Mouse (Mus musculus): ENCODE measurements around the gene Atat1.

The Atat1 gene

DNA sequence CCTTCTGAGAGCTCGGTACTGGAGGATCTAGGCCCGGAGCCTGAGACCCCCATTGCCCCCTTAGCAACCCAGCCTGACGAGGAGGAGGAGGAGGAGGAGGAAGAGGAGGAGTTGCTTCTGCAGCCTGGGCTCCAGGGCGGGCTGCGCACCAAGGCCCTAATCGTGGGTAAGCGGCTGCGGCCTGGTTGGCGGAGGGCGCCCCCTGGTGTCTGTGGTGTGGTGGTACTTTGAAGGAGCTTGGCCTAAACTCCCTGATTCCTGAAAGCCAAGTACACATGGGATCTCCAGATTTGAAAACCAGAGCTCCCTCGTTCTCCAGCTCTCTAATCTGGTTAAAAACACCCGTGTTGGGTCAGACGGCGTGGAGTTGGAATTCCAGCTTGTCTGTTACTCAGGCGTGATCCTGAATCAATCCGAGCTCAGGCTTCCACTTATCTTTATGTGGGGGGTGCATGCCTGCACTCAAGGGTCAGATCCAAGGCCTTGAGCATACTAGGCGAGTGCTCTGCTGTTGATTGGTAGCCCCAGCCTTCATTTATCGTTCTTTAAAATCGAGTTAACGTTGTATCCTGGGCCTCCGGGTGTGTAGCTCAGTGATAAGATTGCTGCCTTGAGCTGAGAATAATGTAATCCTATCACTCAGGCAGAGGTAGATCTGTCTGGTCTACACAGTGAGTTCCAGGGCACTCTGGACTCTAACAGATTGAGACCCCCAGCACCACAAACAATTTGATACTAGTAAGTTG is 35.9 kb downstream of the Atat1 start:
- peak; percentile 84 to 88 for DNase-seq (ENCODE audit: low spot score in 2 of 2)

DNA sequence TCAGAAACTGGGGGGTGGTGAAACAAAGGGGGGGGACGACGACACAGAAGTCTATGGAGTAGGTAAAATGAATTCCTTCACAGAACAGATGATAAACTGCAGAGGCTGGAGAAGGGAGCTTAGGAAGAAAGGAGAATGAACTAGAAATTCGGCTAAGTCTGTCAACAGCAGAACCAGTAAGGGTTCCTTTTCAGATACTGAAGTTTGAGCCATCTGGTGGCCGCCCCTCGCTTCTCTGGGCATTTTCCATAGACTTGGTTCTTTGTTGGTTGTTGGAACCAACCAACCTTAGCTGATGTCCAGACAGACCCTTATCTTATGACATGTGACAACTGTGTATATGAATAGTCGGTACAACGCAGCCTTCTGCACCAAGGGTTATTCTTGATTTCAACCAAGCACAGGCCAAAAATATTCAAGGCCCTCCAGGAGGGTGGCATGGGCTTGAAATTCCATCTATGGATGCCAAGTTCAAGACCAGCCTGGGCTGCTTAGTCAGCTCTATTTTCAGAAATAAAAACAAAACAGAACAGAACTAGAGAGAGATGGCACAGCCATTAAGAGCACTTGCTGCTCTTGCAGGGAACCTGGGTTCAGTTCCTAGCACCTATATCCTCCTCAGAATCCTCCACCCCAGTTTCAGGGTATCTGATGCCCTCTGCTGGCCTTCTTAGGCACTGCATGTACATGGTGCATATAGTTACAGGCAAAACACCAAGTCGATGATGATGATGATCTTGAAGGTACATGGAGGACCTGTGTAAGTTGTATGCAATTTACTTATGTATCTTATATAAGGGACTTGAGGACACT is 38.8 kb downstream of the Atat1 start:
- no peak for DNase-seq (ENCODE audit: low spot score in 2 of 2)

DNA sequence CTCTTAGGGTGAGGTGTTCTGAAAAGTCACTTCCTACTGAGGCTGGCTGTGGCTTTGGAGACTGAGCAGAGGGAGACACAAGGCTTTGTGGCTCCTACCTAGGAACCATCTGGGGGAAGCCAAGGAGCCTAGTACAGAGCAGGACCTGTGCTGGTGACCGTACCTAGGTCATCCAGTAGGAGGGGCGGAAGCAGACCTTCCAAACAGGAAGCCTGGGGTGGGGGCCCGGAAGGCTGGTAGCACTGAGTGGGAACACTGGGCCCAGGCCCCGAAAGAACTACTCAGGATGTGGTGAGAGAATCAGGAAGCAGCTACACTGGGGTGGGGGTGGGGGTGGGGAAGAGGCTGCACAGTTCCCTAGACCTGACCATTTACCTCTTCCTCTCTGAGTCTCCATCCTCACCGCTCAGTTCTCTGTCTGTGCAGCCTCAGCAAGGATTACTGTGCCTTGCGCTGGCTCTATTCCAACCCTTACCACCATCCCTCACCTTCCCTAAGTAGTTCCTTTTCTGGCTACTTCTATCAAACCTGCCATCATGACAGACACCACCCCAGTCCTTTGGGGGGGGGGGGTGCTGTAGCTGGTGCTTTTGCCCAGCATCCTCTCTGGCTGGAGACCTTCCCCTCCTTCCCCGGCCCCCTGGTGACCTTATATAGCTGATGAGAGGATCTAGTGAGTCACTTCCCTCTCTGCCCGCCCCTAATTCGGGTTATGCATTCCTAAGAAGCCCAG is 39.6 kb downstream of the Atat1 start:
- DNase-seq (ENCODE audit: low spot score in 2 of 2), result no peak

DNA sequence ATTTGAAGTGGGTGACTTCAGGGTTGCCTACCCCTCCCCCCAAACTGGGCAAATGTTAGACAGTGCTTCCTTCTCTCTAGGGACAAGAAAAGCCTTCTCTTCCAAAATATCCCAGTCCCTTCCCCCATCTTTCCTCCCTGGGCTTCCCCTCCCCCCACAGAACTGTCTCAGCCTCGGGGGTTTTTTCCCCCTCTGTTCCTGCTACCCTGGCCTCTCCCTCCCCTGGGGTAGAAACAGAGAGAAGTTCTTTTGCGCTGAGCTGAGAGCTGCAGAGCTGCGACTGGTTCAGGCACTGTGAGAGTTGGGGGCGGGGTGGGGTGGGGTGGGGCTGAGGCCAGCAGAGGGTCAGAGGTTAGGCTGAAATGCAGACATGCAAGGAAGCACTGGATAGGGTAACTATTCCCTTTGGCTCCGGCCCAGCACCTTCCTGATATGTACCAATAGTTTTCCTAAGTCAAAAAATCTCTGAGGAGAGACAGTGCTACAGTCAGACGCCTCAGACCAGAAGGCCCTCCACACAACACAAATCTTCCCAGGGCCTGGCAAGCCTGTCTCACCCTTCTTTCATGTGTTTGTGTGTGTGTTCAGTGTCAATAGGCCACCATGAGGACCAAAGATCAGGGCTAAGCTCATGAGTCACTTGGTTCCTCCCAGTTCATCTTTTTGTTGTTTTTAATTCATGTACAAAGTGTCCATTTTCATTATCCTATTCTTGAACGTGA is 40.4 kb downstream of the Atat1 start:
- no peak for DNase-seq (ENCODE audit: low spot score in 2 of 2)

DNA sequence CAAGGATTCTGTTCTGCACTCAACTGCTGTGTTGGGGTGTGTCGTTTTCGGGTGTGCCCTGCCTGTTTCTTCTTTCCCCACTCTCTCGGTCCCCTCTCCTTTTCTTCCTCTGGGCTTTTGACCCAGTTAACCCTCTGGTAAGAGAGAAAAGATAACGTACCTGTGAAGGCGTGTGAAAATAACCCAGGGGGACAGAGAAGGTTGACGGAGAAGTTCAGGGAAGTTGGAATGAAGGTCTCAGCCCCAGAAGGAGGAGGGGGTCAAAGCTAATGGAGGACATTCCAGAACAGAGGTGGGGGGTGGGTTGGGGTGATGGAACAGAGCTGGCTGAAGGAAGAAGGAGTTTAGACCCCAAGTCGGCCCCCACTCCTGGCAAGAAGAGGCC is 40.9 kb downstream of the Atat1 start:
- no peak for DNase-seq (ENCODE audit: low spot score in 2 of 2)

DNA sequence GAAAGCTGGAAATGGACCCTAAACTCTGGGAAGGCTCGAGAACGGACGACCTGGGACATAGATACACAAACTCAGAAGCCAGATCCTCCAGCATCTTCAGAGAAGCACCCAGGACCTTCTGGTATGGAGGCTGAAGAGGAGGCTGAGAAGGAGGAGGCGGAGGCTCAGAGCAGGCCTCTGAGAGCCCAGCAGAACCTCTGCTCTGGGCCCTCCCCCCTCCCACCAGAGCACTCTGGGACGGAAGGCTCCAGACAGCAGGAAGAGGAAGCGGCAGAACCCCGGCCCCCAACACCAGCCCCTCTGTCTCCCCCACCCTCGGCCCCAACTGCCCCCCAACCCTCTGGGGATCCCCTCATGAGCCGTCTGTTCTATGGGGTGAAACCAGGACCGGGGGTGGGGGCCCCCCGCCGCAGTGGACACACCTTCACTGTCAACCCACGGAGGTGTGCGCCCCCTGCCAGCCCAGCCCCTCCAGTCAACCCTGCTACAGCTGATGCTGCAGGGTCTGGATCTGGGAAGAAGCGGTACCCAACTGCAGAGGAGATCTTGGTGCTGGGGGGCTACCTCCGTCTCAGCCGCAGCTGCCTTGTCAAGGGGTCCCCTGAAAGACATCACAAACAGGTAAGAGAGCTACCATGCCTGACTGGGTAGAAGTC is 41.6 kb downstream of the Atat1 start:
- DNase-seq (ENCODE audit: low spot score in 2 of 2), result no peak

DNA sequence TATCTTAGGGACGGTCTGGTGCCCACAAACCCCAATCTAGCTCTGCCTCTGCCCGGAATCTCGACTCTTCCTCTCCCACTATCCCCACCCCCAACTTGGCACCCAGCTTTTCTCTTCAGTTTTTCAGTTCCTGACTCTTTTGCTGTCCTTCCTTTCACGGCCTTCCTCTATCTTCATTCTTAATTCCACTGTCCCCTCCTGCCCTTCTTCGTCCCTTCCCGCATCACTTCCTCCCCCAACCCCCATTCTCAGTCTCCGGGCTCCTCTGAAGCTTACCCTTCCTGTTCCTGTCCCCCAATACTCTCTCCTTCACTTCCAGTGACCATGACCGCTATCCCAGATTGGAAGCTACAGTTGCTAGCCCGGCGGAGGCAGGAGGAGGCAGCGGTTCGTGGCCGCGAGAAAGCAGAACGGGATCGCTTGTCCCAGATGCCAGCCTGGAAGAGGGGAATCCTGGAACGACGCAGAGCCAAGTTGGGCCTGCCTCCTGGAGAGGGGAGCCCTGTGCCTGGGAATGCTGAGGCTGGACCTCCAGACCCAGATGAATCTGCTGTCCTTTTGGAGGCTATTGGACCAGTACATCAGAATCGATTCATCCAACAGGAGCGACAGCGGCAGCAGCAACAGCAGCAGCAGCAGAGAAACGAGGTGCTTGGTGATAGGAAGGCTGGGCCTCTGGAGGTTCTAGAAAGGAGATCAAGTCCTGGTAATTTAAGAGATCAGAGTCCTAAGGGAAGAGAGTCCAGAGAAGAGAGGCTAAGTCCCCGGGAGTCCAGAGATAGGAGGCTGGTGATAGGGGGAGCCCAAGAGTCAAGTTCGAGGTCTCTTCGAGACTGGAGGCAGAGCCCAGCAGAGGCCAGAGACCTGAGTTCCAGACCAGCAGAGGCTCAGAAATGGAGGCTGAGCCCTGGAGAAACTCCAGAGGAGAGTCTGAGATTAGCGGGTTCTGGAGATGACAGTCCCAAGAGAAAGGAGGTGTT is 42.7 kb downstream of the Atat1 start:
- no peak for DNase-seq (ENCODE audit: low spot score in 2 of 2)

DNA sequence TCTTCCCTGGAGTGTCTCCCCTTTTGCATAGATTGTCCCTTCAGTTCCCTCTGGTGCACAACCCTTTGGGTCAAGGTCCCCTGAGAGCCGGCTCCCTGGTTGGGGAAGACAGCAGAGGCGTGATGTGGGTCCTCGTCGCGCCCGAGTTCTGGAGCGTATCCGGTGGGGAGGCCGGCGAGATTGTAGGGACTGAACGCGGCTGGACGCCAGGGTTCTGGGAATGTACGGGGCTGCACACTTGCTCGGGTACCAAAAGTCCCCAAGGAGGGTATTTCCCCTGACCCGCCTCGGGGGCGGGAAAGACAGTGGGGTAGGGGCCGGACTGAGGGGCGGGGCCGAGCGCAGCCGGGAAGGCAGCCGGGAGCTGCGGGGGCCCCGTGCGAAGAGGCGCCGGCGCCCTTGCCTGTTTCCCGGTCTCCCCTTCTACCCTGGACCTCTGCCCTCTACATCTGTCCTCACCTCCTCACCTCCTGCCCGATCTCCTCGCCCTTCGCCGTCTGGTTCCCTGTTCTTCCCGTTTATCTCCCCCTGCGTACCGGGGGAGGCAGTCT is 43.5 kb downstream of the Atat1 start:
- DNase-seq (ENCODE audit: low spot score in 2 of 2), result peak in 1 of 2 experiments; percentile 31

DNA sequence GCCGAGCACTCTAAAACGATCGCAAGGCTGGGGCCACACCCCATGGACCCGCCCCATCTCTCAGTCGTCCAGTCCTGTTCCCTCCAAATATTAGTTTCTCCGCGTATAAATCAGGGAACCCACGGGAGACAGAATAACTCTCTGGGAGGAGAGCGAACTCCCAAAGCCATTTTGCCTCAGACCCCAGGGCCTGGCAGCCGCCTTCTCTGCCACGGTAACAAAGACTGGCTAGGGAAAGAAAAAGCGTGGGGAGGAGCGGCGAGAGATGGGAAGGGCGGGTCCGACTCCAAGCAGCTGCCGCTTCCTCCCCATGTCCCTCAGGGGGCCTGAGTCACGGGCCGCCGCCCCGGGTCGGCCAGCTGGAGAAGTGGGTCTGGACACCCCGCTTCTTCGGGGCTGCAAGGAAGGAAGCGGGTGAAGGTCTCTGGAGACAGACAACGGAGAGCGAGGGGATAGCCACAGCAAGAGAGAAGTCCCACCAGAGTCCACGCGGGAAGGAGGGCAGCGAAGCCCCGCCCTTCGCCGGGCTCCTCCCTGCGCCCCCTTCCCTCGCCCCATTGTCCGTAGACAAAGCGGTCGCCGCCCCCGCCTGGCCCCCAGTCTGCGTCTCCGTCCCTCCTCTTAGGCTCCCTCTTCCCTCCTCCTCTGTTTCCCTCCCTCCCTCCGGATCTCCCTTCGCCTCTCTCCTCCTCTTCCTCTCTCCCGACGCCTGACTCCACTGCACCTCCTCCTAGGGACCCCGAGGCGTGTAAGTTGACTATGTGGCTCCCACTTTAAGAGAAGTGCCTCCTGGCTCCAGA is 44.2 kb downstream of the Atat1 start, which contains the start of gene Ppp1r18:
TSS of gene Ppp1r18 (plus strand) at position 113 of the 800 bp plus-strand sequence.
- peak in 1 of 2 experiments; percentile 18 for DNase-seq (ENCODE audit: low spot score in 2 of 2)

DNA sequence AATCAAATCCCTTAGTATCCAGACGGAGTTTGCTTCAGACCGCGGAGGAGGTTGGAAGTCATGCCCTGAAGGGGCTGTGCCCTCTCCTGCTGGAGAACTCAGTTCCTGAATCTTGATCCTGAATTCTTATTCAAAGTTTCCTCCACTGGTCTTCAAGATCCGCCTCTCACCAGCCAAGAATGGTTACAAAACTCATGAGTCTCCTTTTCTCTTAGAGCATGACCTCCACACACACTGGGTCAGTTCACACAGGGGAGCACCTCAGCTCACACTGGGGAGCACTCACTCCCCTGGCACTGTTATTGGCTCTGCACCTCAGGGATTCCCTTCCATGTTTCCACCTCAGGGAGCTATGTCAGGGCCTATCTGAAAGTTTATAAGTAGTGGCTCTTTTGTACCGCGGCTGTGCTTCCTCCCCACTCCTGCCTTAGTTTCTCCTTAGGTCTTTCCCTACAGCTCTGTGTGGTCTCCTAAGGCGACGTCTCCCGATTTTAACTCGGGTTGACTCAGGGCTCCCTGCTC is 45.0 kb downstream of the Atat1 start:
- no peak for DNase-seq (ENCODE audit: low spot score in 2 of 2)

DNA sequence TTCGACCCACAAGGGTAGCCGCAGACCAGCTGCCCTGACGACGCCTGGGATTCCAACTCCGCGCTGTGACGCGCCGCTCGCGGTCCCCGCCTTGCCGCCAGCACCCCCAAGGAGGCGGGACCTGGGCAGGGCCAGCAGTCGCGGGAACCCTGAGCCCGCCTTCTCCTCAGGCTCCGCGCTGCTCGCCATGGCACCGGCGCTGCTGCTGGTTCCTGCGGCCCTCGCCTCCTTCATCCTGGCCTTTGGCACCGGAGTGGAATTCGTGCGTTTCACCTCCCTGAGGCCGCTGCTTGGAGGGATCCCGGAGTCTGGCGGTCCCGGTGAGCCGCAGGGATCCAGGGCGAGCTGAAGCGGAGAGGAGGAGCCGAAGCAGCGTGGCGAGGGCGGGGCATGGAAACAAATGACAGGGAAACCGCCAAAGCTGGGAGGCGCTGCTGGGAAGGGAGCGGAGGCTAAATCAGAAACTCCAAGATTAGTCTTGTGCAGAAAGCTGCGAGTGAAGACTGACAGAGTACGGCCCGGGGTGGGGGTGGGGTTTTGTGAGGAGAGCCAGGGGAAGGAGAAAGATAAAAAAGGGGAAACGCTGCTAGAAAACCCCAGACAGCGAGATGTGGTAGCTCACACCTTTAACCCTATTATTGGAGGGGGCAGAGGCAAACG is 48.5 kb downstream of the Atat1 start, which contains the start of gene Nrm:
TSS of gene Nrm (plus strand) at position 121 of the 660 bp plus-strand sequence.
- peak; percentile 87 to 92 for DNase-seq (ENCODE audit: low spot score in 2 of 2)

DNA sequence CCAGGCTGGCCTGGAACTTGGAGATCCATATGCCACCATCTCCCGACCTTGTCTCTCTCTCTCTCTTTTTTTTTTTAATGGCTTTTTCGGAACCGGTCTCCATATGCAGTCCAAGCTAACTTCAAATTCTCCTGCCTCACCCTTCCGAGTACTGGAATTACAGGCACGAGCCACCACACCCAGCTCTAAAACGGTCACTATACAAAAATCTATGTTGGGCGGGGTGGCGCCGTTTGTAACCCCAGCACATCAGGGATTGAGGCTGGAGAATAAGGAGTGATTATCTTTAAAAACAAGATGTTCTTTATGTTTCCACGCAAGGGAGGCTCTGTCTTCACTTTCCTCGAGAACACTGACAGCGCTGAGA is 49.1 kb downstream of the Atat1 start:
- no peak for DNase-seq (ENCODE audit: low spot score in 2 of 2)

DNA sequence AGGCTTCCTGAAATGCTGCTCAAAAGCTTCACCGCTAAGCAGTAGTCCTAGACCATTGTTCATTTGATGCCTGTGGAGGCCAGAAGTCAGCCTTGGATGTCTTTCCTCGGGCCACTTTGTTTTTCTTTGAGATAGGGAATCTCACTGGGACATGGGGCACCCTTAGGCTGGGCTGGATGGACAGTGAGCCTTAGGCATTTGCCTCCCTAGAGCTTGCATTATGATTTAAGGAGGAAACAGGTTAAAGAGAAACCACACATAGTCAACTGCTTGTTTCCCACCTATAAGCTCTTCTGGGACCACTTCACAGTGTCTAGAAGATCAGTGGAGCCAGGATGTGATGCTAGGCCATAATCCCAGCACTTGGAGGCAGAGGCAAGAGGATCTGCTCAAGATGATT is 50.0 kb downstream of the Atat1 start:
- DNase-seq (ENCODE audit: low spot score in 2 of 2), result no peak

DNA sequence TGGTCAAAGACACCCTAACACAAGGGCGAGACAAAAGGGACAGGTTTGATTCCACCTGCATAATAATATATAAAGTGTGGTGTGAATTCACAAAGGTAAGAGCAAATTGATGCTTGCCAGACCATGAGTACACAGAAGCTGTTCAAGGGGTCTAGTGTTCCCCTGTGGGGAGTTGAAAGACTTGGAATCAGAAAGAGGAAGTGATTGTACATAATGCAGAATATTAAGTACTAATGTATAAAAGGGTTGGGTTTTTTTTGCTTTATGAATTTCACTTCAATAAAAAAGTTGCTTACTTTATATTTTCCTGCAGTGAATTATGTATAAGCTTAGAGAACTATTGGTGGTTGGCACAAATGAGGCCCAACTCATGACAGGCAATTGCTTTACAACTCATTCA is 50.5 kb downstream of the Atat1 start:
- DNase-seq (ENCODE audit: low spot score in 2 of 2), result no peak

DNA sequence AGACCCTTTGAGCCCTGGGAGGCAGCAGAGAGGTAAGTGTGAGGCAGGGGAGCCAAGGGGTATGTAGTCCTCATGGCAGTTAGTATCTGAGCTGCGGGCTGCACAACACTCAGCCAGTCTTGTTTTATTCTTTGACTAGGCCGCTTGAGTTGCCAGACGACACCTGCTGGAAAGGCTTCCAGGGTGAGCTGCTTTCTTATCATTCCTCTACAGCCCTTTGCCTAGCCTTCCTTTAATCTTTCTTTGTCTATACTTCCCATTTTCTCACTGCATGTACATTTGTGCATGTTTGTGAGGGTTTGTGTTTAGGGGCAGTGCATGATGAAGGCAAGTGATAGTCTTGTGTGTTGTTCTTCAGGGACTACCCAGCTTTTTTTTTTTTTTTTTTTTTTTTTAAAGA is 58.9 kb downstream of the Atat1 start:
- no peak for DNase-seq (ENCODE audit: low spot score in 2 of 2)

DNA sequence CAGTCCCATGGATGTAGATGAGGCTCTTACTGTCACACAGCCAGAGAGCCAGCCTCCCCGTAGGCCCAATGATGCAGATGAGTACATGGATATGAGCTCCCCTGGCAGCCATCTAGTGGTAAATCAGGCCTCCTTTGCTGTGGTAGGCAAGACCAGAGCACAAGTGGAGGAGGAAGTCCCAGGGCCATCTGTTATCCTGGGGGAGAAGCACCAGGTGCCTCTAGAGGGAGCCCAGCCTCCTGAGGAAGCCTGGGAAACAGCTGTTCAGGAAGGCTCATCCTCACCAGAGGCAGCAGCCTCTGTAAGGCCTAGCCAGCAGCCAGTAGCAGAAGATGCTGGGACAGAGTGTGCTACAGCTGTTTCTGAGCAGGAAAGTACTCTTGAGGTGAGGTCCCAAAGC is 61.8 kb downstream of the Atat1 start:
- DNase-seq (ENCODE audit: low spot score in 2 of 2), result no peak

Data from right cerebral cortex, adult 2 months (tissue).